ENCODE assay signal across 11 mouse cellular contexts in genomic region chr10:126752699-126753098, GRCm38 (mm10).
DNase-seq lines count a peak whose midpoint lies in the region; ATAC-seq and TF ChIP-seq lines count a peak whose summit lies in the region.
"Had no signal": no experiment of that assay in that cellular context is flagged by ENCODE, and none has a peak within 500 bp of the region (broad histone marks: within the 10 kb centered on the region; RNA-seq: fewer than 3 reads in every experiment).

No protein-coding gene starts in this region.

- no peak overlapping the region for H3K27ac ChIP-seq in kidney, postnatal 0 days
- H3K27ac ChIP-seq: embryonic facial prominence, embryonic 15.5 days; macrophage had no signal

- no peaks in the 10 kb centered on the region; the same call in 1 of the 2 replicates for H3K4me1 ChIP-seq in kidney, postnatal 0 days (replicated peaks; ENCODE audit: insufficient read depth, low read length)
- H3K4me1 ChIP-seq: embryonic facial prominence, embryonic 15.5 days had no signal

- no peak overlapping the region for H3K4me3 ChIP-seq in kidney, postnatal 0 days (replicated peaks; ENCODE audit: low read depth, low read length)
- H3K4me3 ChIP-seq: embryonic facial prominence, embryonic 15.5 days had no signal

- H3K9ac ChIP-seq in kidney, postnatal 0 days (ENCODE audit: low read depth, low read length): no peak overlapping the region
- H3K9ac ChIP-seq: embryonic facial prominence, embryonic 15.5 days had no signal

- DNase-seq in kidney, postnatal 0 days (ENCODE audit: low spot score): peak; percentile 15
- no peak for DNase-seq in kidney, postnatal 14 days
- peak; percentile 28 for DNase-seq in adrenal gland, postnatal 14 days
- DNase-seq in layer of hippocampus, adult 18-20 months (ENCODE audit: low spot score in 2 of 2): peak; percentile 54 to 64
- DNase-seq in retina, postnatal 1 day: peak; percentile 18
- DNase-seq in lung, postnatal 10 days: no peak
- DNase-seq in kidney, adult 18-20 months: no peak
- DNase-seq: heart, postnatal 4 days had no signal

- 55% methylated on average over 11 of the region's 11 CpGs for WGBS in kidney, postnatal 0 days

- TF ChIP-seq CTCF in kidney, postnatal 0 days (IDR thresholded peaks at IDR 0.05; ENCODE audit: low read depth): peak; percentile 60

- ATAC-seq in kidney, postnatal 0 days (replicated peaks; ENCODE audit: low FRiP score, low read depth): no peak
- no peak for ATAC-seq in monocyte, adult 5-6 weeks (replicated peaks; ENCODE audit: insufficient number of reproducible peaks, low FRiP score, low TSS enrichment, poor library complexity, severe bottlenecking)

- no peaks in the 10 kb centered on the region for H3K36me3 ChIP-seq in kidney, postnatal 0 days (ENCODE audit: insufficient read depth, low read length)
- H3K36me3 ChIP-seq: embryonic facial prominence, embryonic 15.5 days had no signal

- no peaks in the 10 kb centered on the region for H3K27me3 ChIP-seq in kidney, postnatal 0 days (ENCODE audit: insufficient read depth, low read length)
- H3K27me3 ChIP-seq: embryonic facial prominence, embryonic 15.5 days had no signal

- H3K9me3 ChIP-seq in kidney, postnatal 0 days (replicated peaks; ENCODE audit: low read length): no peaks in the 10 kb centered on the region
- H3K9me3 ChIP-seq: embryonic facial prominence, embryonic 15.5 days had no signal

- H3K4me2 ChIP-seq in kidney, postnatal 0 days (ENCODE audit: low read length): no peak overlapping the region
- H3K4me2 ChIP-seq: embryonic facial prominence, embryonic 15.5 days had no signal

Comparison
In these comparisons a context has a peak if more than half of its experiments do, and no peak if none do; other contexts are left out.
1. DNase-seq: peak in kidney, postnatal 0 days (single experiment), adrenal gland, postnatal 14 days (single experiment), layer of hippocampus, adult 18-20 months (2 of 2) and retina, postnatal 1 day (single experiment); none in kidney, postnatal 14 days (single experiment), lung, postnatal 10 days (single experiment) and kidney, adult 18-20 months (single experiment).